Mouse (Mus musculus): ENCODE measurements around the gene Tmem79. TPM values are rescaled to one million over a fixed set of nuclear protein-coding genes. Genes with fewer than 3 reads are reported as not detected.

The Tmem79 gene
- polyA plus RNA-seq, 1 experiment from 2014 or later: 2.1 TPM

DNA sequence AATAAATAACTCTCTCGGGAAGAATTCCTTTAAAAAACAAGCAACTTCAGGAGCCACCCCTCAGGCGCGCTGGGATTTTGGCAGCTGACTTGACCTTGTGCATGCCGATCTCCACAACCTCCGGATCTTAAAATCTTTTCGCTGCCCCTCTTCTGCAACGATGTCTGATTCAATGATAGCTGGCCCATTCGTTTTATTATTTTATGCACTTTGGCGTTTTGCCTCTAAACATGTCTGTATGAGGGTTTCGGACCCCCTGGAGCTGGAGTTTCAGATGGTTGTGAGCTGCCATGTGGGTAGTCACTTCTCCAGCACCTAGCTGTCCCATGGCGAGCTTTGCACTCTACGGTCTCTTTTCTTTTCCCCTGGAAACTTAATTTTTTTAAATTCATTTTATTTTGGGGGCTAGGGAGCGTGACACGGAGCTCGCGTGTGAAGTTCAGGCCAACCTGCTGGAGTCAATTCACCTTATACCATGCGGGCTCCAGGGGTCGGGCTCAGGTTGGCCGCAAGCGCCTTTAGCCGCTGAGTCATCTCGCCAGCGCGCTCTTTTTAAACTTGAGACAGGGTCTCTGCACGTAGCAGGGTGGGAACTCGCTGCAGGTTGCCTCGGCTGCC, 403 bp downstream of the Tmem79 start:
- Histone ChIP-seq H3K4me2 (ENCODE audit: low read depth) (peak overlapping the region; percentile 65), H3K27ac (ENCODE audit: low read depth, low read length) (peak overlapping the region; percentile 67), H3K27me3 (ENCODE audit: control insufficient read depth, insufficient read depth, low read length) (no peaks in the 10 kb centered on the region), H3K9me3 (ENCODE audit: control insufficient read depth, low read length) (no peaks in the 10 kb centered on the region), H3K4me3 (ENCODE audit: low read depth, low read length) (peak overlapping the region; percentile 63), H3K9ac (ENCODE audit: low read length) (peak overlapping the region; percentile 80), H3K36me3 (ENCODE audit: control insufficient read depth, insufficient read depth, low read length) (no peaks in the 10 kb centered on the region), H3K4me1 (ENCODE audit: control insufficient read depth, insufficient read depth, low read length) (peaks cover 10% of the 10 kb centered on the region; the same call in 1 of the 2 replicates)
- WGBS: 1% methylated on average over 27 of the region's 27 CpGs
- DNase-seq (ENCODE audit: low spot score) (no peak), ATAC-seq (ENCODE audit: insufficient read depth, low FRiP score, low TSS enrichment) (peak; percentile 51)

- peaks cover 10% of the 10 kb centered on the region; the same call in 1 of the 2 replicates for H3K4me1 ChIP-seq (ENCODE audit: control insufficient read depth, insufficient read depth, low read length)
- no peaks in the 10 kb centered on the region for H3K9me3 ChIP-seq (ENCODE audit: control insufficient read depth, low read length)
- ATAC-seq (ENCODE audit: insufficient read depth, low FRiP score, low TSS enrichment): no peak
- H3K36me3 ChIP-seq (ENCODE audit: control insufficient read depth, insufficient read depth, low read length): no peaks in the 10 kb centered on the region
- H3K9ac ChIP-seq (ENCODE audit: low read length): peak overlapping the region; percentile 80
- DNase-seq (ENCODE audit: low spot score): peak; percentile 6
- H3K27me3 ChIP-seq (ENCODE audit: control insufficient read depth, insufficient read depth, low read length): no peaks in the 10 kb centered on the region
- no peak overlapping the region for H3K27ac ChIP-seq (ENCODE audit: low read depth, low read length)
- WGBS: 36% methylated on average over 3 of the region's 3 CpGs
- H3K4me2 ChIP-seq (ENCODE audit: low read depth): peak overlapping the region; percentile 65
- H3K4me3 ChIP-seq (ENCODE audit: low read depth, low read length): peak overlapping the region; percentile 63
These were observed 979 bp downstream of the Tmem79 start for GRCm38 (mm10) chr3:88334902-88335435.

DNA sequence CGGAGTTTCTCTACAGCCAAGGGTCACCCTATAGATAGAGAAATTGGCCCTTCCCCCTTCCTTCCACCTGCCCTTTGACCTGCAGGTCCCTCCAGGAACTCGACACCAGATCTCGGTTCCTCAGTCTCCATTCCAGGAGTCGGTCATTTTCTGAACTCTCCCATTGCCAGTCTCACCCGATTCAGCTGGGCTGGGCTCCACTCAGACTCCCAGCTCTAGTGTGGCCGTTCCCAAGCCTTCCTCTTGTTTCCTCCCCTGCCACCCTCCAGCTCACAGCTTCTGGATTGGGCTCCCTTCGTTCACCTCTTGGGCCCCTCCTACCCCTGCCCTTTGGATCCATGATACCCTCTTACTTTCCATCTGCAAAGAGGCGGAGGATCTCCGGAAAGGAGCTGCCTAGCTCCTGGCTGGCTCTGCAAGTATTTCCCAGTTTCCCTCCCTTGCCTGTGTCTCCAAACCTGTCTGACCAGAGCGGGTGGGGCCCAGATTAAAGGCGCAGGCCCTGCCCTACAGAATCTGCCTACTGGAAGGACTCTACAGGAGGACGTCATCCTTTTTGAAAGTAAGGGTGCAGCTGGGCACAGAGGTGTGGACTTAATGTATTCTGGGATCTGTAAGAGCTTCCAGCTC, 1.8 kb downstream of the Tmem79 start:
- Histone ChIP-seq H3K4me1 (ENCODE audit: control insufficient read depth, insufficient read depth, low read length) (peaks cover 10% of the 10 kb centered on the region; the same call in 1 of the 2 replicates), H3K36me3 (ENCODE audit: control insufficient read depth, insufficient read depth, low read length) (no peaks in the 10 kb centered on the region; the same call in 1 of the 2 replicates), H3K9ac (ENCODE audit: low read length) (no peak overlapping the region), H3K4me2 (ENCODE audit: low read depth) (no peak overlapping the region), H3K9me3 (ENCODE audit: control insufficient read depth, low read length) (no peaks in the 10 kb centered on the region), H3K27ac (ENCODE audit: low read depth, low read length) (no peak overlapping the region), H3K27me3 (ENCODE audit: control insufficient read depth, insufficient read depth, low read length) (no peaks in the 10 kb centered on the region), H3K4me3 (ENCODE audit: low read depth, low read length) (no peak overlapping the region)
- 53% methylated on average over 12 of the region's 12 CpGs for WGBS
- peak; percentile 8 for DNase-seq (ENCODE audit: low spot score)
- ATAC-seq (ENCODE audit: insufficient read depth, low FRiP score, low TSS enrichment): no peak

- DNase-seq (ENCODE audit: low spot score): no peak
- no peak overlapping the region for H3K27ac ChIP-seq (ENCODE audit: low read depth, low read length)
- H3K9ac ChIP-seq (ENCODE audit: low read length): no peak overlapping the region
- H3K27me3 ChIP-seq (ENCODE audit: control insufficient read depth, insufficient read depth, low read length): no peaks in the 10 kb centered on the region
- peaks cover 7% of the 10 kb centered on the region; the same call in 1 of the 2 replicates for H3K4me1 ChIP-seq (ENCODE audit: control insufficient read depth, insufficient read depth, low read length)
- no peaks in the 10 kb centered on the region for H3K9me3 ChIP-seq (ENCODE audit: control insufficient read depth, low read length)
- no peak overlapping the region for H3K4me3 ChIP-seq (ENCODE audit: low read depth, low read length)
- ATAC-seq (ENCODE audit: insufficient read depth, low FRiP score, low TSS enrichment): no peak
- no peaks in the 10 kb centered on the region; the same call in 1 of the 2 replicates for H3K36me3 ChIP-seq (ENCODE audit: control insufficient read depth, insufficient read depth, low read length)
- no peak overlapping the region for H3K4me2 ChIP-seq (ENCODE audit: low read depth)
- 25% methylated on average over 2 of the region's 2 CpGs for WGBS
These were observed 4.7 kb downstream of the Tmem79 start for GRCm38 (mm10) chr3:88331282-88331681.

DNA sequence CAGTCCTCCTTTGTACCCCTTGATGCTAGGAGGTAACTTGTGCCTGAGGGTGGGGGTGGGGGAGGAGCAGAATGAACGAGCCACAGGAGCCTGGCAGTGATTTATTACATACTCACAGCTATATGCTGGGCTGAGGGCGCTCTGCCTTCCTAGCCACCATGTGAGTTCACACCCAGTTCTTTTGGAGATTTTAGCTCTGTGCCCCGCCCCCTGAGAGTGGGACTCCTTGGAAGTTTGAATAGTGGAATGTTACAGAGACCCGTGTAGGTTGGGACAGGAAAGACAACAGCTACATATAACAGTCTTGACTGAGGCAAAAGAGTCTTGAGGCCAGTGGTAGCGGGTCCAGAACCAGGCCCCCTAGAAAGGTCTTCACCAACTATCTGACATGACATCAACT, 7.0 kb downstream of the Tmem79 start:
- DNase-seq (ENCODE audit: low spot score) (no peak), ATAC-seq (ENCODE audit: insufficient read depth, low FRiP score, low TSS enrichment) (no peak)
- Histone ChIP-seq H3K36me3 (ENCODE audit: control insufficient read depth, insufficient read depth, low read length) (no peaks in the 10 kb centered on the region; the same call in 1 of the 2 replicates), H3K9me3 (ENCODE audit: control insufficient read depth, low read length) (no peaks in the 10 kb centered on the region), H3K4me1 (ENCODE audit: control insufficient read depth, insufficient read depth, low read length) (peaks cover 7% of the 10 kb centered on the region; the same call in 1 of the 2 replicates), H3K9ac (ENCODE audit: low read length) (no peak overlapping the region), H3K27me3 (ENCODE audit: control insufficient read depth, insufficient read depth, low read length) (no peaks in the 10 kb centered on the region), H3K27ac (ENCODE audit: low read depth, low read length) (no peak overlapping the region), H3K4me3 (ENCODE audit: low read depth, low read length) (no peak overlapping the region), H3K4me2 (ENCODE audit: low read depth) (no peak overlapping the region)
- 60% methylated on average over 5 of the region's 5 CpGs for WGBS

GRCm38 (mm10) chr3:88324951-88325405, 11.0 kb downstream of the Tmem79 start, which contains the start of gene Glmp:
Gene Glmp, plus strand, starts transcription at chr3:88325023.
- ATAC-seq (ENCODE audit: insufficient read depth, low FRiP score, low TSS enrichment) (0 out of 2 replicates have a peak, but pooled peaks have one; percentile 68), DNase-seq (ENCODE audit: low spot score) (peak; percentile 56)
- H3K27ac ChIP-seq (ENCODE audit: low read depth, low read length): no peak within 1 kb of the TSS
- H3K4me1 ChIP-seq (ENCODE audit: control insufficient read depth, insufficient read depth, low read length): peaks cover 7% of the 10 kb centered on the region; the same call in 1 of the 2 replicates
- peak within 1 kb of the TSS; percentile 70 for H3K4me3 ChIP-seq (ENCODE audit: low read depth, low read length)
- no peaks in the 10 kb centered on the region for H3K9me3 ChIP-seq (ENCODE audit: control insufficient read depth, low read length)
- WGBS: 3% methylated on average over 10 of the region's 10 CpGs
- peaks cover 23% of the 10 kb centered on the region for H3K36me3 ChIP-seq (ENCODE audit: control insufficient read depth, insufficient read depth, low read length)
- H3K9ac ChIP-seq (ENCODE audit: low read length): peak within 1 kb of the TSS; percentile 67
- H3K27me3 ChIP-seq (ENCODE audit: control insufficient read depth, insufficient read depth, low read length): no peaks in the 10 kb centered on the region
- peak within 1 kb of the TSS; percentile 76 for H3K4me2 ChIP-seq (ENCODE audit: low read depth)

GRCm38 (mm10) chr3:88299172-88299571, 36.8 kb downstream of the Tmem79 start:
- Histone ChIP-seq H3K27ac (ENCODE audit: low read depth, low read length) (no peak overlapping the region), H3K9me3 (ENCODE audit: control insufficient read depth, low read length) (no peaks in the 10 kb centered on the region), H3K9ac (ENCODE audit: low read length) (no peak overlapping the region), H3K4me2 (ENCODE audit: low read depth) (no peak overlapping the region), H3K4me1 (ENCODE audit: control insufficient read depth, insufficient read depth, low read length) (peaks cover 10% of the 10 kb centered on the region), H3K4me3 (ENCODE audit: low read depth, low read length) (no peak overlapping the region), H3K36me3 (ENCODE audit: control insufficient read depth, insufficient read depth, low read length) (peaks cover 24% of the 10 kb centered on the region), H3K27me3 (ENCODE audit: control insufficient read depth, insufficient read depth, low read length) (no peaks in the 10 kb centered on the region)
- no peak for DNase-seq (ENCODE audit: low spot score)
- ATAC-seq (ENCODE audit: insufficient read depth, low FRiP score, low TSS enrichment): no peak
- 91% methylated on average over 1 of the region's 1 CpGs for WGBS

- DNase-seq (ENCODE audit: low spot score) (no peak), ATAC-seq (ENCODE audit: insufficient read depth, low FRiP score, low TSS enrichment) (no peak)
- H3K27ac ChIP-seq (ENCODE audit: low read depth, low read length): peak overlapping the region; percentile 85
- H3K4me2 ChIP-seq (ENCODE audit: low read depth): peak overlapping the region; percentile 79
- H3K4me3 ChIP-seq (ENCODE audit: low read depth, low read length): peak overlapping the region; percentile 77
- peak overlapping the region; percentile 84 for H3K9ac ChIP-seq (ENCODE audit: low read length)
- no peaks in the 10 kb centered on the region for H3K9me3 ChIP-seq (ENCODE audit: control insufficient read depth, low read length)
- H3K27me3 ChIP-seq (ENCODE audit: control insufficient read depth, insufficient read depth, low read length): no peaks in the 10 kb centered on the region
- peaks cover 14% of the 10 kb centered on the region for H3K36me3 ChIP-seq (ENCODE audit: control insufficient read depth, insufficient read depth, low read length)
- H3K4me1 ChIP-seq (ENCODE audit: control insufficient read depth, insufficient read depth, low read length): peaks cover 10% of the 10 kb centered on the region
- WGBS: under 1% methylated on average over 30 of the region's 30 CpGs
These were observed 38.6 kb downstream of the Tmem79 start for GRCm38 (mm10) chr3:88297321-88297851.

Data from neural tube, embryonic 11.5 days (tissue).